Mouse (Mus musculus) regulatory T cell (primary cell): ENCODE measurements at regions not wholly inside any gene's neighbourhood (a gene's known extent, or its start where the extent isn't known, plus 50 kb on each side); places are given as distances from the start of the nearest gene placed in this dataset.

Experiments used
- in situ Hi-C: fragments of 300-600 bp; cut with MboI, MseI; formaldehyde crosslinking; loops from one replicate; pipeline ENCODE4 v1.15.1; 2025; ENCODE audit warnings: high pct_unique_total_duplicates

DNA sequence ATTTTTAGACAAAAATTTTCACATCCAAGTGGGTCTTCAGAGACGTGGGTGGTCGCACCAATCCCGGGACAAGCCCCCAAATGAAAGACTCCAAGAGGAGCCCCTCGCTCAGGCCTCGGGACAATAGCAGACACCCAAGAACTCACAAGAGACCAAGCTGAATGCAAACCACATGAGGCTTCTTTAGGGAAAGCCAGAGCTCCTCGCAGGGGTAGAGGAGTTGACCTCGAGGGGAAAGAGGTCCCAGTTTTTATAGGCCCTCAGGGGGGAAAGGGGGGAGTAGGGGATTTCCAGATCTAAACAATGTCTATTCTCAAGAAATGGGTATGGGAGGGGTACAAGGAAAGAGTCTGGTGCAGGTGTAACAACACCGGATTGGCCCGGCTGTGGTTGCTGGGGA is 59.0 kb downstream of the Trim43b start:
- in situ Hi-C loops: loop anchor here (5.0 kb wide), 1 partner anchor 406 kb away; no protein-coding TSS in a partner anchor
